Mouse (Mus musculus) testis, adult 10 weeks (tissue): ENCODE results near the gene Lrig3. TPM values are rescaled to one million over a fixed set of nuclear protein-coding genes. Genes with fewer than 3 reads are reported as not detected.

Experiments used
- polyA plus RNA-seq: library from polyadenylated mRNA; stranded (reverse); fragments of 350-450 nt; fragmentation: Illumina TruSeq; extraction: RNeasy Lipid Tissue Mini Kit (QIAGEN cat#74804); gene quantifications from one replicate; pipeline ENCODE4 v1.2.3, GENCODE M21; 2014; ENCODE audit warnings: low read depth, low replicate concordance

Gene Lrig3
- polyA plus RNA-seq: 2.6 TPM

DNA sequence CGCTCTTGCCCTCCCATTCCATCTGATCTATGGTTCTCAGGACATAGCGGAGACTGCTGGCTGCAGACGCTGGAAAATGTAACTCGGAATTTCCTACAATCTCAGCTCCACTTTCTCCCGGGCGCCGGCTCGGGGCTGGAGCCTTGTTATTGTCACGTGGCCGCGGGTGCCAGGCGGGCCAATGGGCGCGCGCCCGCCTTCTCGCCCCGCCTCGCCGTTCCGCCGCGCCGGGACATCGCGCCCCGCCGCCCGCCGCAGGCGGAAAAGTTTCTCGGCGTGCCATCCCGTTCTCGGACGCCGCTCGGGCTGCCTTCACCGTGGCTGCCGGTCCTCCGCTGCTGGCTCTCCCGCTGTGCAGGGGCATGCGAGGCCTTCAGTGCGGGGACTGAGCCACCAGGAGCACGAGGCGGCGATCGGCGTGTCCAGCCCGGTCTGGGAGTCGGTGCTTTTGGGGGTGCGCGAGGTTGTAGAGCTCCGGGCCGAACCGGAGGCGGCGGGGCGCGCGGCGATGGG is at the start of gene Lrig3:
Lrig3 (plus strand) TSS at position 201 of the 513 bp plus-strand sequence.

